Mouse (Mus musculus) E14TG2a.4 (cell line): Measurements from ENCODE around the gene Rab3b.
A peak's percentile ranks its signal among the peaks of the same experiment; 100 is the strongest.

Source experiments
- CTCF ChIP-seq: conservative IDR thresholded peaks from 2 replicates; pipeline ENCODE4 v1.5.1; 2014; ENCODE audit warnings: low read length
- NANOG ChIP-seq: IDR thresholded peaks from 2 replicates; pipeline ENCODE4 v1.6.1; 2014; ENCODE audit warnings: borderline replicate concordance, low read length, mixed read lengths
- POU5F1 ChIP-seq: IDR thresholded peaks from 2 replicates; pipeline ENCODE4 v1.6.1; 2014; ENCODE audit warnings: low read length, borderline replicate concordance

DNA sequence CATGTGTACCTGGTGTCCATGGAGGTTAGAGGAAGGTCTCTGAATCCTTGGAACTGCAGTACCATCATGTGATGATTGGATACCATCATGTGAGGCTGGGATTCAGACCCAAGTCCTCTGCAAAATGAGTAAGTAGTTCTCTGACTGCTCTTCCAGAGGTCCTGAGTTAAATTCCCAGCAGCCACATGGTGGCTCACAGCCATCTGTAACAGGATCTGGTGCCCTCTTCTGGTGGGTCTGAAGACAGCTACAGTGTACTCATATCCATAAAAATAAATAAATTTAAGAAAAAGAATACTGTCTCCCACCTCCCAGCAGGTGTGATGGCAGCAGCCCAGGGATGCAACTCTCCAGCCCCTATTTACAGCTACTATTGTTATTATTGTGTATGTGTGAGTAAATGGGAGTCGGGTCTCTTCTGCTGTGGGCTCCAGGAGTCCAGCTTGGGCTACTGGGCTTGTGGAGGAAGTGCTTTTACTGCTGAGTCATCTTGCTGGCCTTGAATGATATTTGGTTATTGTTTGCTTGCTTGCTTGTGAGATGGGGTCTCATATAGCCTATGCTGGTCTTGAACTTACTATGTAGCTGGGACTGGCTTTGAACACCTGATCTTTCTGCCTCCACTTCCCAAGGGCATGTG lies 108.1 kb downstream of the Rab3b start:
- TF ChIP-seq CTCF (peak; percentile 48), POU5F1 (no peak), NANOG (no peak)
